Comparison of ENCODE assay signal across 7 mouse cellular contexts in genomic region chr12:33302070-33302469, GRCm38 (mm10).
DNase-seq lines count a peak whose midpoint lies in the region; ATAC-seq and TF ChIP-seq lines count a peak whose summit lies in the region.

No protein-coding gene starts in this region.

- H3K4me3 ChIP-seq in bone marrow macrophage, adult 2 months (ENCODE audit: insufficient read depth, low read length), result peak overlapping the region; percentile 64
- H3K4me3 ChIP-seq in forebrain, embryonic 15.5 days, result peak overlapping the region; percentile 40
- peak overlapping the region; percentile 58 for H3K4me3 ChIP-seq in hindbrain, embryonic 10.5 days

- no peak overlapping the region for H3K9ac ChIP-seq in forebrain, embryonic 15.5 days (replicated peaks)

- TF ChIP-seq CTCF in bone marrow macrophage, adult 2 months (IDR thresholded peaks at IDR 0.05; ENCODE audit: low read depth, low read length), result no peak

- H3K9me3 ChIP-seq in forebrain, embryonic 15.5 days, result no peaks in the 10 kb centered on the region
- no peaks in the 10 kb centered on the region for H3K9me3 ChIP-seq in hindbrain, embryonic 10.5 days

- ATAC-seq in forebrain, embryonic 15.5 days (replicated peaks), result peak; percentile 86

- peak overlapping the region; percentile 69 for H3K27ac ChIP-seq in bone marrow macrophage, adult 2 months (ENCODE audit: insufficient read depth, low read depth, low read length)
- H3K27ac ChIP-seq in forebrain, embryonic 15.5 days (replicated peaks), result 0 out of 2 replicates have a peak overlapping the region, but pooled peaks have one; percentile 23
- no peak overlapping the region; the same call in 1 of the 2 replicates for H3K27ac ChIP-seq in hindbrain, embryonic 10.5 days

- under 1% methylated on average over 14 of the region's 14 CpGs for WGBS in forebrain, embryonic 15.5 days
- under 1% methylated on average over 14 of the region's 14 CpGs for WGBS in hindbrain, embryonic 10.5 days

- peak overlapping the region; percentile 64 for H3K4me2 ChIP-seq in forebrain, embryonic 15.5 days (replicated peaks)

- H3K36me3 ChIP-seq in forebrain, embryonic 15.5 days, result no peaks in the 10 kb centered on the region
- no peaks in the 10 kb centered on the region for H3K36me3 ChIP-seq in hindbrain, embryonic 10.5 days

- peaks cover 9% of the 10 kb centered on the region for H3K4me1 ChIP-seq in bone marrow macrophage, adult 2 months (ENCODE audit: control insufficient read depth, insufficient read depth, low read length)
- peaks cover 30% of the 10 kb centered on the region for H3K4me1 ChIP-seq in forebrain, embryonic 15.5 days
- H3K4me1 ChIP-seq in hindbrain, embryonic 10.5 days (replicated peaks), result peaks cover 24% of the 10 kb centered on the region

- DNase-seq in MEL-GATA-1-ER (ENCODE audit: extremely low read depth, low read depth), result peak; percentile 72
- peak; percentile 57 for DNase-seq in hindbrain, embryonic 10.5 days (ENCODE audit: low spot score)
- DNase-seq in layer of hippocampus, adult 8-10 months (ENCODE audit: low spot score in 2 of 2), result peak; percentile 46 to 48
- peak; percentile 72 to 79 for DNase-seq in lung, postnatal 4 days
- peak; percentile 72 for DNase-seq in retina, postnatal 1 day

- no peak for TF ChIP-seq POLR2A in bone marrow macrophage, adult 2 months (IDR thresholded peaks at IDR 0.05; ENCODE audit: borderline replicate concordance, low read depth, low read length)

- H3K27me3 ChIP-seq in forebrain, embryonic 15.5 days, result no peaks in the 10 kb centered on the region
- peaks cover 32% of the 10 kb centered on the region for H3K27me3 ChIP-seq in hindbrain, embryonic 10.5 days (ENCODE audit: insufficient read depth, poor library complexity, severe bottlenecking)
